Mouse (Mus musculus) thymus, adult 2 months (tissue): ENCODE results near the gene Slc4a10. TPM values are rescaled to one million over a fixed set of nuclear protein-coding genes. Genes with fewer than 3 reads are reported as not detected.

Experiments
- DNase-seq: peaks from one replicate; pipeline ENCODE4 v3.0.0; 2021
- H3K27ac ChIP-seq: fragments of 200-500 bp; 2 replicates; pipeline ENCODE4 v1.5.1; 2012; ENCODE audit warnings: low read length, control low read depth; ENCODE audit not compliant: control insufficient read depth, insufficient read depth
- H3K27me3 ChIP-seq: fragments of 200-500 bp; 2 replicates; pipeline ENCODE4 v1.6.1; 2012; ENCODE audit warnings: mild to moderate bottlenecking, low read length, moderate library complexity, mixed read lengths; ENCODE audit not compliant: control insufficient read depth, insufficient read depth
- H3K36me3 ChIP-seq: fragments of 200-500 bp; 2 replicates; pipeline ENCODE4 v1.6.1; 2012; ENCODE audit warnings: mild to moderate bottlenecking, low read length, moderate library complexity; ENCODE audit not compliant: control insufficient read depth, insufficient read depth
- H3K4me1 ChIP-seq: fragments of 200-500 bp; replicated peaks from 2 replicates; pipeline ENCODE4 v1.6.1; 2012; ENCODE audit warnings: low read length; ENCODE audit not compliant: control insufficient read depth, insufficient read depth
- H3K4me3 ChIP-seq: fragments of 200-500 bp; 2 replicates; pipeline ENCODE4 v1.5.1; 2012; ENCODE audit warnings: mild to moderate bottlenecking, low read length, control low read depth, moderate library complexity; ENCODE audit not compliant: control insufficient read depth, insufficient read depth
- CTCF ChIP-seq: fragments of 200-500 bp; IDR thresholded peaks from 2 replicates; pipeline ENCODE4 v1.5.1; 2012; ENCODE audit warnings: mild to moderate bottlenecking, control low read depth, low read length, moderate library complexity, borderline replicate concordance; ENCODE audit not compliant: control insufficient read depth, poor library complexity, insufficient read depth; ENCODE audit errors: extremely low read depth
- POLR2A ChIP-seq: fragments of 200-500 bp; IDR thresholded peaks from 2 replicates; pipeline ENCODE4 v1.6.1; 2012; ENCODE audit warnings: mild to moderate bottlenecking, low read length, control low read depth, moderate library complexity; ENCODE audit not compliant: control insufficient read depth, poor library complexity, insufficient read depth; ENCODE audit errors: extremely low read depth
- WGBS: fragments of 180-500 bp; shearing (Covaris S2); methylation state at CpG from one replicate; pipeline ENCODE4 v1.1.7; 2018; 5-methylcytosine and 5-hydroxymethylcytosine counted together
- polyA plus RNA-seq: library from polyadenylated mRNA; depleted of rRNA; stranded (reverse); fragments of >200 nt; gene quantifications from 2 replicates; pipeline ENCODE4 v1.2.3, GENCODE M21; 2012

The Slc4a10 gene
- polyA plus RNA-seq, 1 experiment = 0.13 TPM

- H3K27me3 ChIP-seq = no peaks in the 10 kb centered on the region
- no peak for DNase-seq
- WGBS = 90% methylated on average over 4 of the region's 4 CpGs
- no peaks in the 10 kb centered on the region for H3K36me3 ChIP-seq
- TF ChIP-seq CTCF (no peak), POLR2A (no peak)
- no peaks in the 10 kb centered on the region for H3K4me1 ChIP-seq
- no peak overlapping the region for H3K4me3 ChIP-seq
- H3K27ac ChIP-seq = no peak overlapping the region
Observed at GRCm38 (mm10) chr2:62244167-62244566, 197.9 kb downstream of the Slc4a10 start.

GRCm38 (mm10) chr2:62268467-62268866 lies 222.2 kb downstream of the Slc4a10 start:
- Histone ChIP-seq H3K27ac (no peak overlapping the region), H3K4me1 (no peaks in the 10 kb centered on the region), H3K4me3 (no peak overlapping the region), H3K36me3 (no peaks in the 10 kb centered on the region), H3K27me3 (no peaks in the 10 kb centered on the region)
- no peak for TF ChIP-seq POLR2A
- TF ChIP-seq CTCF = no peak
- DNase-seq = no peak
- WGBS = 97% methylated on average over 9 of the region's 9 CpGs

- Histone ChIP-seq H3K36me3 (no peaks in the 10 kb centered on the region), H3K27ac (no peak overlapping the region), H3K4me1 (no peaks in the 10 kb centered on the region), H3K4me3 (no peak overlapping the region), H3K27me3 (no peaks in the 10 kb centered on the region)
- 50% methylated on average over 4 of the region's 4 CpGs for WGBS
- TF ChIP-seq CTCF = no peak
- TF ChIP-seq POLR2A = no peak
- DNase-seq = no peak
Observed at GRCm38 (mm10) chr2:62271840-62272239, 225.6 kb downstream of the Slc4a10 start.

DNA sequence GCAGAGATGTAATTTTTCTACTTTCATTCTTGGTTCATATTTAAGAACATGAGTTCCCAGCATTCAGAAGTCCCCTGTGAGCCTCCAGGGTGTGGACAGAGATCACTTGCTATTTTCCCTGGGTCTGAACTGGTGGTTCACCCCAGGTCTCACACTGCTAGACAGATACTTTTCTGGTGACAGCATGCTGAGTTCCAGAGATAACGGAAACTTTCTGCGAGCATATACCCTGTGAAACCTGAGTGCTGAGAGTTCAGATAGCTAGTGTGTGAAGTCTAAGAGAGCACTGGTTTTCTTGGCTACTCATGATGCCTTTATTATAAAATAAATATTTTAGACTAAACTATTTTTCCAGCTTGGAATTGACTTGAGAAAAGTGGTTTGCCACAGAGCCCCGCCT lies 232.5 kb downstream of the Slc4a10 start:
- no peaks in the 10 kb centered on the region for H3K4me1 ChIP-seq
- no peaks in the 10 kb centered on the region for H3K27me3 ChIP-seq
- no peaks in the 10 kb centered on the region for H3K36me3 ChIP-seq
- DNase-seq = no peak
- no peak overlapping the region for H3K4me3 ChIP-seq
- H3K27ac ChIP-seq = no peak overlapping the region
- 93% methylated on average over 3 of the region's 3 CpGs for WGBS
- no peak for TF ChIP-seq CTCF
- no peak for TF ChIP-seq POLR2A

DNA sequence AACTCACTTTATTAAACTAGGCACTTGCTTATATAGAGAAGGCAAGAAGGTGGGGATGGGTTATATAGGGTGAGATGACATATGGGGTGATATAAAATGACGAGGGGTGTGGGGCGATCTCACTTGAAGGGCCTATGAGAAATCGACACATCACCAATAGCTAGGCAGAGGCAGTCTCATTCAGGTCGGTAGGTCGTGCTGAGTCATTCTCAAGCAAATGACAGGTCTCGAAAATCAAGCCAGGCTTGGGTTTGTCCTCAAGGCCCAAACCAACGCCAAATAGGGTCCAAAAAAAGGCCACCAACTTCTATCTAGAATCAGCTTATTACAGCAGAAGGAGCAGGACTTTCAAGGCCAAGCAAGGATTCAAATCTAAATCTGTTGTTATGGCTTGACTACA lies 233.5 kb downstream of the Slc4a10 start:
- TF ChIP-seq CTCF (no peak), POLR2A (no peak)
- no peaks in the 10 kb centered on the region for H3K36me3 ChIP-seq
- DNase-seq = no peak
- no peak overlapping the region for H3K27ac ChIP-seq
- 94% methylated on average over 7 of the region's 7 CpGs for WGBS
- H3K4me1 ChIP-seq = no peaks in the 10 kb centered on the region
- no peak overlapping the region for H3K4me3 ChIP-seq
- no peaks in the 10 kb centered on the region for H3K27me3 ChIP-seq

DNA sequence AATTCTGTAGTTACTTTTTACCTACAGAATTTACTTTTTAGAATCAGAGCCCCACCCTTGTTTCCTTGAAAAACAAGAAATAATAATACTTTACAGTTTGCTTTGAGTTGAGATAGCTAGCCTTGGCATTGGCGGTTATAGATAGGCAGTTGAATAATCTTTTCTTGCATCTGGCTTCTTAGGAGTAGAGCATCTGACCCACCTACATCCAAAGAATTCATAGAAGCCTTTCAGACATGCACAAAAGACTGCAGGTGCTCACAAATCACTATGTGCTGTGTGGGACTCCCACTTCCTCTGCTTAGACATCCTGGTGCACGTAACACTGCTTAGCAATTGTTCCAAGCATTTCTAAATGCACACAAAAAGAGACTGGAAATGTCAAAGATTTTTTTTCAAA lies 238.8 kb downstream of the Slc4a10 start:
- no peak for TF ChIP-seq CTCF
- no peak for TF ChIP-seq POLR2A
- no peak for DNase-seq
- Histone ChIP-seq H3K4me3 (no peak overlapping the region), H3K4me1 (no peaks in the 10 kb centered on the region), H3K27ac (no peak overlapping the region), H3K27me3 (no peaks in the 10 kb centered on the region), H3K36me3 (no peaks in the 10 kb centered on the region)
- 54% methylated on average over 2 of the region's 2 CpGs for WGBS

GRCm38 (mm10) chr2:62285847-62286246 lies 239.6 kb downstream of the Slc4a10 start:
- no peak for TF ChIP-seq POLR2A
- 2% methylated on average over 2 of the region's 2 CpGs for WGBS
- no peaks in the 10 kb centered on the region for H3K4me1 ChIP-seq
- H3K27ac ChIP-seq = no peak overlapping the region
- no peak for DNase-seq
- no peak overlapping the region for H3K4me3 ChIP-seq
- H3K27me3 ChIP-seq = no peaks in the 10 kb centered on the region
- H3K36me3 ChIP-seq = no peaks in the 10 kb centered on the region
